Mouse (Mus musculus) forebrain, postnatal 0 days (tissue): ENCODE data around the gene As3mt. TPM values are rescaled to one million over a fixed set of nuclear protein-coding genes. Genes with fewer than 3 reads are reported as not detected.

ENCODE experiments used
- ATAC-seq: fragments of 200-750 bp; cut with Nextera tagmentation; 2 replicates; pipeline ENCODE4 v1.8.0; 2017; ENCODE audit warnings: mild to moderate bottlenecking, moderate library complexity
- DNase-seq: peaks from one replicate; pipeline ENCODE4 v3.0.0-alpha.2; 2015
- H3K27ac ChIP-seq: fragments of 300-500 bp; sonication (generic); 2 replicates; pipeline ENCODE4 v1.5.1; 2014; ENCODE audit warnings: low read depth, mild to moderate bottlenecking, antibody characterized with exemption, low read length, moderate library complexity, mixed read lengths
- H3K27me3 ChIP-seq: fragments of 300-500 bp; sonication (generic); 2 replicates; pipeline ENCODE4 v1.6.1; 2014; ENCODE audit warnings: mild to moderate bottlenecking, low read length, mixed read lengths; ENCODE audit not compliant: insufficient read depth
- H3K36me3 ChIP-seq: fragments of 300-500 bp; sonication (generic); 2 replicates; pipeline ENCODE4 v1.6.1; 2014; ENCODE audit warnings: mild to moderate bottlenecking, moderate library complexity; ENCODE audit not compliant: insufficient read depth
- H3K4me1 ChIP-seq: fragments of 300-500 bp; sonication (generic); 2 replicates; pipeline ENCODE4 v1.6.1; 2014; ENCODE audit warnings: antibody characterized with exemption; ENCODE audit not compliant: insufficient read depth
- H3K4me2 ChIP-seq: fragments of 300-500 bp; sonication (generic); 2 replicates; pipeline ENCODE4 v1.6.1; 2014; ENCODE audit warnings: low read depth, mild to moderate bottlenecking, moderate library complexity
- H3K4me3 ChIP-seq: fragments of 300-500 bp; sonication (generic); 2 replicates; pipeline ENCODE4 v1.5.1; 2014; ENCODE audit warnings: low read depth, low read length, mixed read lengths
- H3K9ac ChIP-seq: fragments of 300-500 bp; sonication (generic); 2 replicates; pipeline ENCODE4 v1.6.1; 2014; ENCODE audit warnings: mild to moderate bottlenecking
- H3K9me3 ChIP-seq: fragments of 300-500 bp; sonication (generic); 2 replicates; pipeline ENCODE4 v1.6.1; 2016; ENCODE audit warnings: low read length
- CTCF ChIP-seq: sonication (generic); IDR thresholded peaks from 2 replicates; pipeline ENCODE4 v1.5.1; 2016; ENCODE audit warnings: antibody characterized with exemption, control low read depth, low read depth
- WGBS: fragments of 180-500 bp; shearing (Covaris S2); extraction: QIAGEN DNeasy Blood & Tissue Kit; methylation state at CpG from one replicate; pipeline ENCODE4 v1.1.7; 2014; 5-methylcytosine and 5-hydroxymethylcytosine counted together
- polyA plus RNA-seq: library from polyadenylated mRNA; unstranded; fragments of >200 nt; fragmentation: Nextera tagmentation; extraction: Ambion mirVana; gene quantifications from 2 replicates; pipeline ENCODE4 v1.2.1, GENCODE M21; 2015
- total RNA-seq: library from RNA; depleted of rRNA; stranded (reverse); fragments of >200 nt; gene quantifications from 2 replicates; pipeline ENCODE4 v1.2.3, GENCODE M21; 2014

As3mt gene
- total and polyA plus RNA-seq, 2 experiments from 2014 or later = 17.4 to 18.4 TPM

- 89% methylated on average over 7 of the region's 7 CpGs for WGBS
- DNase-seq (no peak), ATAC-seq (no peak)
- Histone ChIP-seq H3K4me2 (no peak overlapping the region), H3K9me3 (no peaks in the 10 kb centered on the region), H3K4me1 (no peaks in the 10 kb centered on the region), H3K36me3 (no peaks in the 10 kb centered on the region), H3K4me3 (no peak overlapping the region), H3K9ac (no peak overlapping the region), H3K27ac (no peak overlapping the region), H3K27me3 (no peaks in the 10 kb centered on the region)
- TF ChIP-seq CTCF = no peak
Measured at GRCm38 (mm10) chr19:46733626-46734025, 26.4 kb downstream of the As3mt start.

GRCm38 (mm10) chr19:46735241-46735640 is 28.0 kb downstream of the As3mt start:
- TF ChIP-seq CTCF = no peak
- 70% methylated on average over 5 of the region's 5 CpGs for WGBS
- Histone ChIP-seq H3K9me3 (no peaks in the 10 kb centered on the region), H3K4me3 (no peak overlapping the region), H3K4me2 (no peak overlapping the region), H3K9ac (no peak overlapping the region), H3K36me3 (no peaks in the 10 kb centered on the region), H3K4me1 (no peaks in the 10 kb centered on the region), H3K27ac (no peak overlapping the region), H3K27me3 (no peaks in the 10 kb centered on the region)
- no peak for ATAC-seq
- no peak for DNase-seq

DNA sequence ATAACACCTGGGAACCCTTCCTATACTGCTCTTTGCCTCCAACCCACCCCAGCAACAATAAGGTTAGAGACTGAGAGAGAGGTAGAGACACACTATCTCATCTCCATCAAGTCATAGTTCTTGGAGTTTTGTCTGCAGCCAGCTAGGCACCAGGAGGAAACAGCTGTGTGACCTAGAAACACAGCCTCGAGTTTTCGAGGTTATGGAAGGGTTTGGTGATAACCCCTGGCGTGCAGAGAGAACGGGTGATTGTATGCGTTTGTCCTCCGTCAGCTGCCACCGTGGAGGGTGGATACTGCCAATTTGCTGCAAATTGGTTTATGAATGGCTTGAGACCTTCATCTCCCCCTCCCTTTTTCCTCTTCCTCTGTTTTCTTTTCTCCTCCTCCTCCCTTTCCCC is 29.8 kb downstream of the As3mt start:
- Histone ChIP-seq H3K36me3 (no peaks in the 10 kb centered on the region), H3K9me3 (no peaks in the 10 kb centered on the region), H3K4me2 (no peak overlapping the region), H3K4me1 (no peaks in the 10 kb centered on the region), H3K27ac (no peak overlapping the region), H3K4me3 (no peak overlapping the region), H3K9ac (no peak overlapping the region), H3K27me3 (no peaks in the 10 kb centered on the region)
- no peak for DNase-seq
- TF ChIP-seq CTCF = no peak
- 80% methylated on average over 7 of the region's 7 CpGs for WGBS
- ATAC-seq = no peak

GRCm38 (mm10) chr19:46740341-46741008 is 33.2 kb downstream of the As3mt start:
- Histone ChIP-seq H3K27me3 (no peaks in the 10 kb centered on the region), H3K4me2 (no peak overlapping the region), H3K4me3 (no peak overlapping the region), H3K9me3 (no peaks in the 10 kb centered on the region), H3K27ac (no peak overlapping the region), H3K36me3 (no peaks in the 10 kb centered on the region), H3K4me1 (no peaks in the 10 kb centered on the region), H3K9ac (no peak overlapping the region)
- peak; percentile 56 for ATAC-seq
- peak; percentile 86 for DNase-seq
- 54% methylated on average over 7 of the region's 7 CpGs for WGBS
- peak; percentile 94 for TF ChIP-seq CTCF

- Histone ChIP-seq H3K9me3 (no peaks in the 10 kb centered on the region), H3K4me3 (no peak overlapping the region), H3K36me3 (no peaks in the 10 kb centered on the region), H3K27ac (no peak overlapping the region), H3K4me2 (no peak overlapping the region), H3K4me1 (no peaks in the 10 kb centered on the region), H3K27me3 (no peaks in the 10 kb centered on the region), H3K9ac (no peak overlapping the region)
- ATAC-seq (no peak), DNase-seq (no peak)
- WGBS = 47% methylated on average over 6 of the region's 6 CpGs
- peak; percentile 21; the same call in 1 of the 2 replicates for TF ChIP-seq CTCF
Measured at GRCm38 (mm10) chr19:46741574-46741973, 34.3 kb downstream of the As3mt start.

DNA sequence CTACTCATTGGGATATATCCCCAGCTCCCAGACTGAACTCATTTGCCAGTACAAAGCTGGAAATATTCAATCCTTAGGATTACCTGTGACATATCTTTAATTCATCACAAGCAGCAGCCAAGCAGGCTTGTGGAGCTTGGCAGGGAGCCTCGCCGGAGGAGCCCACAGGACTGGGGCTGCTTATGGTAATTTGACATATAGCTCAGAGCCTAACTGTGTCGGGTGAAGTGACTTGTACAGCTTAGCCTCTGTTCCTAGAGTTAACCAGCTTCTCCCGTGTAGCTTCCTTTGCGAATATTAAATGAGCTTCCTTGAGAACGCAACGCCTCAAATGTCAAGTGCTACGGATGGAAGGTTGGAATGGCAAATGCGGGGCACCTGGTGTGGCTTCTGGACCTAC is 37.4 kb downstream of the As3mt start:
- H3K27me3 ChIP-seq = no peaks in the 10 kb centered on the region
- no peaks in the 10 kb centered on the region for H3K36me3 ChIP-seq
- no peak overlapping the region for H3K4me2 ChIP-seq
- no peak overlapping the region for H3K27ac ChIP-seq
- no peak for ATAC-seq
- H3K9ac ChIP-seq = no peak overlapping the region
- WGBS = 55% methylated on average over 9 of the region's 9 CpGs
- no peaks in the 10 kb centered on the region for H3K4me1 ChIP-seq
- no peaks in the 10 kb centered on the region for H3K9me3 ChIP-seq
- TF ChIP-seq CTCF = no peak
- DNase-seq = no peak
- H3K4me3 ChIP-seq = no peak overlapping the region

- no peak for ATAC-seq
- no peak overlapping the region for H3K9ac ChIP-seq
- no peak for TF ChIP-seq CTCF
Measured at GRCm38 (mm10) chr19:46747799-46748198, 40.5 kb downstream of the As3mt start.

DNA sequence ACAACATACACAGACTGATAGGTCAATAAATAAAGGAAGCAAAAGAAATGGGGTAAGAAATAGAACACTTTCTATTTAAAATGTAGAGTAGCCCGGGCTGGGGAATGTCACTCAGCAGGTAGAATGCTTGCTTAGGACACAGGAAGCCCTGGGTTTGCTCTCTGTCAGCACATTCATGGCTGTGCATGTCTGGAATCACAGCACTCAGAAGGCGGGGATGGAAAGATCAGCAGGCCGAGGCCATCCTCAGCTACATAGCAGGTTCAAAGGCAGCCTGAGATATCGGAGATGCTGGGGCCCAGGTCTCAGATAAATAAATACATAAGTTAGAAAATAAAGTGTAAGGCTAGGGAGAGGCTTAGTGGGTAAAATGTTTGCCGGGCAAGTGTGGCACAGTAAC is 45.0 kb downstream of the As3mt start:
- Histone ChIP-seq H3K4me1 (no peaks in the 10 kb centered on the region), H3K27me3 (no peaks in the 10 kb centered on the region), H3K36me3 (no peaks in the 10 kb centered on the region), H3K9ac (no peak overlapping the region), H3K27ac (no peak overlapping the region), H3K4me3 (no peak overlapping the region), H3K9me3 (no peaks in the 10 kb centered on the region), H3K4me2 (no peak overlapping the region)
- no peak for DNase-seq
- 91% methylated on average over 5 of the region's 5 CpGs for WGBS
- no peak for TF ChIP-seq CTCF
- no peak for ATAC-seq

More at GRCm38 (mm10) chr19:46747799-46748198, 40.5 kb downstream of the As3mt start:
- Histone ChIP-seq H3K4me1 (no peaks in the 10 kb centered on the region), H3K27ac (no peak overlapping the region), H3K27me3 (no peaks in the 10 kb centered on the region), H3K4me3 (no peak overlapping the region), H3K4me2 (no peak overlapping the region), H3K36me3 (no peaks in the 10 kb centered on the region), H3K9me3 (no peaks in the 10 kb centered on the region)
- 89% methylated on average over 3 of the region's 3 CpGs for WGBS
- no peak for DNase-seq
